Mouse (Mus musculus): ENCODE data around the gene Ugt1a6b.
"Not testable (repeated sequence)": the region's sequence is repeated elsewhere in the genome, so short reads cannot be mapped to it uniquely, and the experiment has no call there.

The Ugt1a6b gene

DNA sequence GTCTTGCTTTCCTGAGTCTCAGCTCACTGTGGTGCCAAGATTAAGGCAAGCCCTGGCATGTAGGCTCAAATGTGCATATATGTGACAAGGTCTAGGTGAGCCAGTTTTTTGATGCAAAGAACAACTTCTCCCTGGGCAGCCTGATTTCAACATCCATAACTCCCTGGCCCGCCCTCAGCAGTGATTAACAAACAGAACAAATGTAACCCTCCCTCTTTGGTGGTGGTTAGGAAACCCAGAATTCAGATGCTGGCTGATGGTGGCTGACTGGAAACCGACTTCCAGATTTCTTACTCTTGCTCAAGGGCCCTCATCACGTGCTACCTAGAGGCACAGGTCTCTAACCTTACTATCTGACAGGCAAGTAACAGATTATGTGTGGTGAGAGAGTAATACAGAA is at the start of gene Ugt1a6b:
Ugt1a6b (plus strand) TSS at position 234 of the 400 bp plus-strand sequence.
- ATAC-seq (ENCODE audit: low TSS enrichment) = not testable (repeated sequence)

DNA sequence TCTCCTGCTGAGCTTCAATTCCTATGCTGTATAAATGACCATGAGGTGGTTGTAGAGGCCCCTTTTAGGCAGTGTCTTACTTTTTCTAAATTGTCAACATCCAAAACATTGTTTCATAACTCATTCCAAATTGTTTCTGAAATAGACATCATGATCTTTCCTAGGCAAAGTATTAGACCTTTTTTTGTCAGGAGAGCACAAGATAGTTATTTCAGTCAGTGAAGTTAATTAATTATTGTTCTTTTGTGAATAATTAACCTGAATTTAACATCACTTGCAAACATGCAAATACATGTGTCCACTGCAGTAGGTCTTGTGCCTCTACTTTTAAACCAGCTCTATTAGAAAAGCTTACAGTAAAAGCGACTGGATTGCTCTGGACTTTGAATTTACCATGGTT is 48.0 kb upstream of the Ugt1a6b start, which contains the start of gene Ugt1a10:
Ugt1a10 (plus strand) TSS at position 301 of the 400 bp plus-strand sequence.
- ATAC-seq (ENCODE audit: low TSS enrichment) = no peak

DNA sequence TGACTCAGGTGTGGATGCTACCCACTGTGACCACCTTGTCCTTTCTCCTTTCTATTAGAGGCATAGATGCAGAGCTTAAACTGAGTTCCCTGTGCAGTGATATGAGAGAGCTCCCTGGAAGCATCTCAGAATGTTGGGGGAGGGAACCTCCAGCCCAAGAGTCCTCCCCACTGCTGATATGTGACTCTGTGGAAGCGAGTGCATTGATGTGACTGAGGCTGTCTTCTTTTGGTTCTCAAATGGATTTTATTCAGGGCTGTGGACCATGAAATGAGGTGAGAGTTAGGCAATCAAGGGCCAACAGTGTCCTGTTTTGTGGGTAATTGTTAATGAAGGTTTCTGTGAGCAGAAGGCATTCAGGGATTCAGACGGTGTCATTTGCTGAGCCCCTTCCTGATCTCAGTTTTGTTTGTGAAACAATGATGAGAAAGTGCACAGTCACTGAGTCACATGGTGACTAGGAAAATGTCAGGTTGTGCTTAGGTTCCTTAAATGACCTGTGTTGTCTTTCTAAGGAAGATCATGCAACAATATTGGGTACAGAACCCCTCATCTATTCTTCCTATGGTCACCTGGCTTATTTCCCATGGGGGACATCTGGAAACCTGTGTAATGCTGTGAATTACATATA is 36.5 kb upstream of the Ugt1a6b start:
- ATAC-seq (ENCODE audit: low TSS enrichment) = not testable (repeated sequence)

DNA sequence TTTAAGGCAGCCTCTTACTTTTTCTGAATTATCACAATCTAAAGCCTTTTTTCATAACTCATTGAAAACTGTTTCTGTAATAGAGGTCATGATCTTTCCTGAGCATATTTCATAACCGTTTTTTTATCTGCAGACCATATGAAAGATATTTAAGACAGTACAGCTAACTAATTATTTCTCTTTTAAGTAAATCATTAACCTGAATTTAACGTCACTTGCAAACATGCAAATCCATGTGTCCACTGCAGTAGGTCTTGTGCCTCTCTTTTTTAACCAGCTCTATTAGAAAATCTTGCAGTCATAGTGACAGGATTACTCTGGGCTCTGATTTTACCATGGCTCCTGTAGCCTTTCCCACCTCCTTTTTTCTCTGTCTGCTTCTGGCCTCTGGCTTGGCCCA is 32.6 kb upstream of the Ugt1a6b start, which contains the start of gene Ugt1a9:
Ugt1a9 (plus strand) TSS at position 306 of the 400 bp plus-strand sequence.
- no peak for ATAC-seq (ENCODE audit: low TSS enrichment)

DNA sequence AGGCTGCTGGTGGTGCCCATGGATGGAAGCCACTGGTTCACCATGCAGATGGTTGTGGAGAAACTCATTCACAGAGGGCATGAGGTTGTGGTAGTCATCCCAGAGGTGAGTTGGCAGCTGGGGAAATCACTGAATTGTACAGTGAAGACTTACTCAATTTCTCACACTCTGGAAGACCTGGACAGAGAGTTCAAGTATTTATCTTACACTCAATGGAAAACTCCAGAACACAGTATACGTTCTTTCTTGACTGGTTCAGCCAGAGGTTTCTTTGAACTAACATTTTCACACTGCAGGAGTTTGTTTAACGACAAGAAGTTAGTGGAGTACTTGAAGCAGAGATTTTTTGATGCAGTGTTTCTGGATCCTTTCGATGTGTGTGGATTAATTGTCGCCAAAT is 32.1 kb upstream of the Ugt1a6b start:
- no peak for ATAC-seq (ENCODE audit: low TSS enrichment)

DNA sequence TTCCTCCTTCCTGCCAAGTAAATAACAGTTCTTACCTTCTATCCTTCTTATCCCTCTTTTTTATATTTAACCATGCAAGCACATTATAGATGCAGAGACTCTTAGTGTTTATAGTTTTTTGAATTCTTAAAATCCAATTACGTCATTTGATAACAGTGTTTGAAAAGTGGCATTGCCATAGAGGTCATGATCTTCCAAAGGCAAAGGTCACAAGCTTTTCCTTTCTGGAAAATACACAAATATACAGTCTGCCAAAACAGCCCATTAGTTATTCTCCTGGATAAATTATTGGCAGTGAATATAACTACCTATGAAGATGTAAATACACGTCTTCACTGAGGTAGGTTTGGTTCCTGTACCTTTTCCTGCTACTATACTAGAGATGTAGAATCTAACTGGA is 28.6 kb upstream of the Ugt1a6b start:
- no peak for ATAC-seq (ENCODE audit: low TSS enrichment)

DNA sequence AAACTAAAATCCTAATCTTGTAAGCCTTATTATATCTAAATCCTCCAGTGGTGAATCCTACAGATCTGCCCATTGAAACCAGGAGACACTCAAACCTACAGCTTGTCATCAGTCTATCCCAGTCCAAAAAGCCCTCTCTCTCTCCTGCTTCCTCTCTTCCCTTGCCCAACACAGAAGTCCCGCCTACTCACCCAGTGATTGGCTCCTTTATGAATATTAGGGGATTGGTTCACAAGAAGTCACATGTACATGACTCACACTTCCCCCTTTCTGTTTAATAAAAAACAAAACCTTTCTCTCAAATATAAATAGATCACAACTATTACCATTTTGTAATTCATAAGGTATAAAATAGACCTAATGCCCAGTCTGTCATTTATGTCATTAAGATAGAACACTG is 25.9 kb upstream of the Ugt1a6b start:
- no peak for ATAC-seq (ENCODE audit: low TSS enrichment)

DNA sequence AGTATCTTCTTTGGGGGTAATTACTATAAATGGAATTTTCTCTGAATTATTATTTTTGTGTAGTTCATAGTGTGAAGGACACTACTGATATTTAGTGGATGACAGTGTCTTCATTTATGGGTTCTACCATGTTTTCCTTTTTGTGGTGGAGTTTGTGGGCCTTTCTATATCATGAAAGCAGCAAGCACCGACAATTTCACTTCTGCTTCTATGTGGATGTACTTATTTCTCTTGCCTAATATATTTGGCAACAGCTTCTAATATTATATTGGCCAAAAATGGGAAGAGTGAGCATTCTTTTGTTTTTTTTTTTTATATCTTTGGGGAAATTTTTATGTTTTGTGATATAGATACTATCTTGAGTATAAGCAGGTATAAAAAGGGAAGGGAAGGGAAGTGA is 21.4 kb upstream of the Ugt1a6b start:
- ATAC-seq (ENCODE audit: low TSS enrichment) = no peak

DNA sequence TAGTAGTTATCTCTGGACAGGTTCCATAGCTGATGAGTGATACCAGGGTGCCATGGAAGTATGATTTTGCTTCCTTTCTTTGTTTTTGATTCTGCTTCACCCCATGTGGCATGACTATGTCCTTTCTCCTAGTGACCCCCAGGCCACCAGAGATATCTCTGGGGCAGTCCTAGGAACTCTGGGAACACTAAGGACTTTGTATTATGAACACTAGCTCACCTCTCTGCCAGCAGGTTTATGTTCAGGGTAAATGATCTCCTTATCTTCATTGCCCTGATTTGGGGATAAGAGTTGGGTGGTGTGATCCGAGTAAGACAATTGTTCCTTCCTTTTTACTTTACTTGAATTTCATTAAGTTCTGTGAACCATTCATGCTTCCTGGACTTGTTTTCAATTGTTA is 16.9 kb upstream of the Ugt1a6b start:
- no peak for ATAC-seq (ENCODE audit: low TSS enrichment)

DNA sequence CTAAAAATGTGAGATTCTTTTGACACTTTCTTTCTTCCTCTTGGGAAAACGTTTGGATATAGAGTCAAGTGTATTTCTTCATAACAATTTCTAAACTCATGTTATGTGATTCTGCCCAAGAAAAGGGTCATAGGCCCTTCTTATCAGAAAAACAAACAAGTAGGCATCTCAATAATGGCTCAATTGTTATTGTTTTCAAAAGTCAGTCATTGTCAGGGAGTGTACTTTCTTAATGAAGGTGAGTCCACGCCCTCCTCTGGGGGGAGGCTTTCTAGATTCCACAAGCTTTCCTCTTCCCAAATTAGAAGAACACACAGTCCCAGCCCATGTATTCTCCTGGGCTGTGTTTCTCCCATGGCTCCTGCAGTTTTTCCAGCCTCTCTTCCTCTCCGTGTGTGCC is 15.5 kb upstream of the Ugt1a6b start, which contains the start of gene Ugt1a8:
Ugt1a8 (plus strand) TSS at position 301 of the 400 bp plus-strand sequence.
- ATAC-seq (ENCODE audit: low TSS enrichment) = no peak

DNA sequence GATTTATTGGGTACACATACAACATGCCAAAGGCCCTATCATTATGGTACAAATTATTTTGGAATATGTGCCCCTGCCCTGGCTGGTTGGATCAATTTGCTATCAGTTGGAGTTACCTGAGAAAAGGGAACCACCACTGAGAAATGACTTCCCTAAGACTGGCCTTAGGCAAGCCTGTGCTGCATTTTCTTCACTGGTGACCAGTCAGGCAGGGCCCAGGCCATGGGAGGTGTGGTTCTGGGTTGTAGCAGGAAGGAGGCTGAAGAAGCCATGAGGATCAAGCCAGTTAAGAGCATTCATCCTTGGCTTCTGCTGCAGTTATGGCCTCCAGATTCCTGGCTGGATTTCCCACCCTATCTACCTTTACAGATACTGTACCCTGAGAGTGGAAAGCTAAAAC is 10.7 kb upstream of the Ugt1a6b start:
- ATAC-seq (ENCODE audit: low TSS enrichment) = no peak

DNA sequence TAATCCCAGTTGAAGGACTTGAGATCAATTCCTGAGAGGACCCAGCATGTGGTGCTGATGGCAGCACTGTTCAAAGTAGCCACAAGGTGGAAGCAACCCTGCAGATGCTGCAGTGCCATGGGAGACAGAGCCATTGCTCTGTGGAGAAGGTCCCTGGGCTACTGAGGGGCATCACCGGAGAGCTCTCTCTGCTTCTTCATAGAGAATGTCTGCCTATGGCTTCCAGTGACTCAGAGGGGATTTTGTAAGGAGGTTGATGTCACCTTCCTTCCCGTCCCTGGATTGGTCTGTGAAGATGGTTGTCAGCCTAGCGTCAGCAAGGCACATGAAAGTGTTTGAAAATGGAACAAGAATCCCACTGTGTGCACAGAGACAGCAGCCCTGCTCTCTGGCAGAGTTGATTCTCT is 8.8 kb upstream of the Ugt1a6b start:
- not testable (repeated sequence) for ATAC-seq (ENCODE audit: low TSS enrichment)

DNA sequence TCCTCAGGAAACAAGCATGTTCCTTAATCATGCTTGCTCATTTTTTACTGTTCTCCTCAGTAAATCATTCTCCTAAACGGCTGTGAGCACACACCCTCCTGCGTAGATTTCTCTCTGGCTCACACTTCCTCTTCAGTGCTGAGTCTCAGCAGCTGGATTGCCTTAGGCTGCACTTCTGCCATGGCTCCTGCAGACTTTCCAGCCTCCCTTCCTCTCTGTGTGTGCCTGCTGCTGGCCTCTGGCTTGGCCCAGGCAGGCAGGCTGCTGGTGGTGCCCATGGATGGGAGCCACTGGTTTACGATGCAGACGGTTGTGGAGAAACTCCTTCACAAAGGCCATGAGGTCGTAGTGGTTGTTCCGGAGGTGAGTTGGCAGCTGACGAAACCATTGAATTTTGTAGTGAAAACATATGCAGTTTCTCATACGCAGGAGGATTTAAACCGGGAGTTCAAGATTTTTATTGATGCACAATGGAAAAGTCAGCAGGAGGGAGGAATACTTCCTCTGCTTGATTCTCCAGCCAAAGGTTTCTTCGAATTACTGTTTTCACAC is 8.0 kb upstream of the Ugt1a6b start, which contains the start of gene Ugt1a7c:
Ugt1a7c (plus strand) TSS at position 122 of the 552 bp plus-strand sequence.
- ATAC-seq (ENCODE audit: low TSS enrichment) = no peak

DNA sequence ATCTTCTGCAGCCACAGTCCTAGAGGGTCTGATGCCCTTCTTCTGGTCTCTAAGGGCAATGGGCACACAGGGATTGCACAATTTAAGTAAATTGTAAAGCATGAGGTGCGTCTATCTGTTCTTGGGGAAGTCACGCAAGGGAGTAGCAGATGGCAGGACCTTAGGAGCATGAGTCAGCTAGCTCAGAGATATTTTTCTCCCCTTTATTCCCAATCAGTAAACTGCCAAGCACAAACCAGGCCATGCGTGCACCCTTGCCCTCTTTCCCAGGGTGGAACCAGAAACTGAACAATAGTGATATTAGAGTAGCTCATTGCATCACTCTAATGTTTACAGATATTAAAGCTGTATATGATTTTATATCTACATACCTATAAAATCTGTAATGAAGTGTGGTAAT is 4.5 kb upstream of the Ugt1a6b start:
- not testable (repeated sequence) for ATAC-seq (ENCODE audit: low TSS enrichment)

DNA sequence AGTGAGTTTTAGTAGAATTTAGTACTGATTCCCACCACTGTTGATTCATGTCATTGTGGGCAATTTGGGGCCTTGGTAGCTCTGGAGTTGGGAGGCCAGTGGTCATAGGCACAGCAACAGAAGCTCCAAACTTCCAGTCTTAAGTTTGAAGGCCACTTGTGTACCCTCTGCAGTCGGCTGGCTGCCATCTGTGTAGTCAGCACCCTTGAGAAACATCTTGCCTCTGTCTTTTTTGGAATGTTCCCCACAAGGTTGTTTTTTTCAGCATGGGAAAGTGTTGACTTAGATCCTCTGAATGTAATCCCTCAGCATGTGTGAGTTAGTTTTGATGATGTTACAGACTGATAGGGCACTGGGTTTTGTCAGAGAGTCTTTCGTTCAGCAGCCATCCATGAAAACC is 3.4 kb upstream of the Ugt1a6b start:
- not testable (repeated sequence) for ATAC-seq (ENCODE audit: low TSS enrichment)

DNA sequence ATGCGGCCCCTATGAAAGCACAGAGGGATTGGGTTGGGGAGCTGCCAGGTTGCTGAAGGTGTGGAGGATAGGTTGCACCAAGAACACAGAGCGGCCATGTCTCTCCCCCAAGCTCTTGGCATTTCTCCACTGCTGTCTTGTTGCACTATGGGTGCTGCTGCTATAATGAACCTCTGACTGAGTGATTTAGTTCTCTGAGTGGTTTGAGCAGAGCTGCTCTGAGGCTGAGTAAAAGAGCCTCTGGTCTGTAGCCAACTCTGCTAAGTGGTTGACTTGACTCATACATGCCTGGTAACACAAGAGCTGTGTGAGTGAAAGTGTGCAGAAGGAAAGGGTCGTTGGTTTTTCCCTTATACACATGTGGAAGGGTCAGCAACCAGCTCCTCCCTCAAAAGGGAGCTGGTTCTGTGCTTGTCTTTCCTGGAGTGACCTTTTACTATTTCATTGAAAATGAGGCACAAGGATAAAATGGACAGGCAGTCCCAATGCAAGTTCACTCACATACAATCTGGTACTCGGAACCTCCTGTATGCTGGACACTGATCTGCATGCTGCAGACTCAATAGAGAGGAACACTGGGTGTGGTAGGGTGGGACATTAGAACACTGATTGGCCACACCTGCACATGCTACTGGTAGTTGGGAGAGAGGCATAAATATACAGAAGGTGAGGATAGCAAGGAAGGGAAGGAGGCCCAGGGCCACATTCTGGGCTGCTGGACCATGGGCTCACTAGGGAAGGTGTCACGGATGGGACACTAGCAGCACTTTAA is 831 bp downstream of the Ugt1a6b start:
- not testable (repeated sequence) for ATAC-seq (ENCODE audit: low TSS enrichment)

DNA sequence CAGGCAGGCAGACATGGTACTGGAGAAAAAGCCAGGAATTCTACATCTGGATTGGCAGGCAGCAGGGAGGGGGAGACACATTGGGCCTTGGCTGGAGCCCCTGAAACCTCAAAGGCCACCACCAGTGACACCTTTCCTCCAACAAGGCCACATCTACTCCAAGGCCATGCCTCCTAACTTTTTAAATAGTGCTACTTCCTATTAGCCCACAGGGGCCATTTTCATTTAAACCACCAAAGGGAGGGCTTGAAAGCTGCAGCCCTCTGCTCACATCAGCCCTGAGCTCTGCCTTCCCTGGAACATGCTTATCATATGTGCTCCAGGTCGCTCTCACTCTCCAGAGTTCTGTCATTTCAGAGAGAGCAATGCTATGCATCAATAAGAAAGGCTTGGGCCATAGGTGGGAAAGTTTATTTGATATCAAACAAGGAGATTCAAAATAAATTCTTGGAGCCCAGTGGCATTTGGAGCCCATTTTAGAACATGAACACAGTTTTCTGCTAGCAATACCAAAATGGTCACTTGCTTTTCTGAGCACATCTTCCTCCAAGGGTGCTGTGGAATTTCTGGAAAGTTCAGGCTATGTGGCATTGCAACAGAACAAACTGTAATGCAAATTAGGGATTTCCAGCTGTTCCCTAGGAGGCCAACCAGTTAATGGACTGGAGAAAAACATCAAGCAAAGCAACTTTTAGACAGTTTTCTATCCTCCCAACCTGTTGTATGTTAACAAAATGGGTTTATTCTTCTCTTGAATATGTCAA is 1.8 kb downstream of the Ugt1a6b start:
- no peak for ATAC-seq (ENCODE audit: low TSS enrichment)

DNA sequence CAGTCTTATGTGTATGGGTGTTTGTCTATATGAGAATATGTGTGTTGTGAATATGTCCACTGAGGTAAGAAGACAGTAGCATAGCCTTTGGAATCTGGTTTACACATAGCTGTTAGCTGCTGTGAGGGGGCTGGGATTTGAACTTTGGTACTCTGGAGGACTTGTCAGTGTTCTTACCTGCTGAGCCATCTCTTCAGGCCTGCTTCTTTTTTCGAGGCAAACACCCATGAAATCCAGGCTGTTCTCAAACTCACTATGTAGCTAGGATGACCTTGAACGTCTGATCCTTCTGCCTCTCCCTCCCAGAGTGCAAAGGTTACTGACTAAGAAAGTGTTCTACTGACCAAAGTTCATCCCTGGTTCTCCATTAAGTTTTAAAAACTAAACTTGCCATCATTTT is 2.6 kb downstream of the Ugt1a6b start:
- ATAC-seq (ENCODE audit: low TSS enrichment) = no peak

DNA sequence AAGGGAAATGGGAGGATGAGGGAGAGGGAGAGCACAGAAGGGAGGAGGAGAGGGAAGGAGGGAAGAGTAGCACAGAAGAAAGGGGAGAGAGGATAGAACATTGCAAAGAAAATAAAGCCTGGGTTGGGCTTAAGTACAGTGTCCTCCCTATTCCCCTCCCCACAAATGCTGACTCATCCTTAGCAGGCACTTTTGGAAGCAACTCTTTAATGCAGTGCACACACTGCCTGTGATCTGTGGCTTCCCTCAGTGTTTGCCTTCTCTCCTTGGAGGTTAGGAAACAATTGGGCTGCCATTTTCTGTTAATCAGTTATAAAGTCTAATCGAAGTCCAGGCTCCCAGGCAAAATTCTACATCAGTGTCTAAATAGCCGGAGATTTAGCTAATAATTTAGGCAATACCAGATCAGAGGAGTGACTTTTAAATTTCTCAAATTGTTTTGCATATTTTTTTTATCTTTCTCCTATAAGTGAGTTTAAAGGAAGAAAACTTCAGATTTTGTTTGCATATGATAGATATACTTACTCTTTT is 6.0 kb downstream of the Ugt1a6b start:
- not testable (repeated sequence) for ATAC-seq (ENCODE audit: low TSS enrichment)

DNA sequence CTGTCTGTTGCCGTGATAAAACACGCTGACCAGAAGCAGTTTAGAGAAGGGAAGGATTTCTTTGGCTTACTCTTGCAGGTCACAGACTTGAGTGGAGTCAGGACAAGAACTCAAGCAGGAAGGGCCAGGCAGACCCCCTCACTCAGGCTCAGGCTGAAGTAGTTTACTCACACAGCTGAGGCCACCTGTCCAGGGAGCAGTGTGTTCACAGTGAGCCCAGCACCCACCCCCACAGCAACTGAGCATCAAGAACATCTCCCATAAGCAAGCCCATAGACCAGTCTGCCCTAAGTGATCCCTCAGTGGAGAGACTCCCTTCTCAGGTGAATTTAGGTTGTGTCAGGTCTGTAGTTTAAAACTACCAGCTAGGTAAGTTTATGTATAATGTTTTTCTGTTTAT is 6.6 kb downstream of the Ugt1a6b start:
- not testable (repeated sequence) for ATAC-seq (ENCODE audit: low TSS enrichment)

DNA sequence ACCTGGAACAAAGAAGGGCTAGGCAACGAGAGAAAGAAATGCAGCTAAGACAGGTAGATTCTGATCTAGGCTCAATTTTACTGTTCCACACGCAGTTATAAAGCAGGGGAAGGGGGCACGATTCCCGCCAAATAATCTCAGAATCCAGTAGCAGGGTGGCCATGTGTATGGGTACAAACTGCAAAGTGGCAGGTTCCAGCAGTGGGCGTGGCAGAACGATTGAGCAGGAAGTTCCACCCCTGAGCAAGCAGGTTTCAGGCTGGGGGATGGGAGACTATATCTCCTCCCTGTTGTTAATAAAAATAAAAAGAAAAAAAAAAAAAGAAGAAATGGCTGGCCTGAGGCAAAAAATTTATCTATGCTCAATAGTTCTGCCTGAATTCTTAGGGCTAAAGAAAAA is 9.7 kb downstream of the Ugt1a6b start:
- not testable (repeated sequence) for ATAC-seq (ENCODE audit: low TSS enrichment)

DNA sequence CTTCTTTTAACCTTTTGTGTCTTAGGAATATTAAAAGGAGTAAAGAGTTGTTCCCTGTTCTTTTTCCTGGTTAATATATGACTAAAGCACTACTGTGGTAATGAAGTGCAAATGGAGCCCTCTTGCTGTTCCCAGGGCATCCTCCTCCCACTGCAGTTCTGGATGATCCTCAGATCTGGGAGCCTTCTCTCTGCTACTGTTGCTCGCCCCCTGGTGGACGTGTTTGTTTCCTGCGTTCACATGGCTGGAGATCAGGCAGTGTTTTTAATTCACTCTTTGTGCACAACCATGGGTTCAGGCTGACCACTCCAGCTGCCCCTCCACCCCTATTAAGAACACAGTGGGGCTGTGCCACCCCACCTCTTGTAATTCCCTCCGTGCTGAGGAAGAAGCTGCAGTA is 17.5 kb downstream of the Ugt1a6b start:
- peak; percentile 84 for ATAC-seq (ENCODE audit: low TSS enrichment)

All from frontal cortex, adult (tissue).